Mouse (Mus musculus): Measurements from ENCODE around the gene Got1.
"Not testable (repeated sequence)": the region's sequence is repeated elsewhere in the genome, so short reads cannot be mapped to it uniquely, and the experiment has no call there.

DNA sequence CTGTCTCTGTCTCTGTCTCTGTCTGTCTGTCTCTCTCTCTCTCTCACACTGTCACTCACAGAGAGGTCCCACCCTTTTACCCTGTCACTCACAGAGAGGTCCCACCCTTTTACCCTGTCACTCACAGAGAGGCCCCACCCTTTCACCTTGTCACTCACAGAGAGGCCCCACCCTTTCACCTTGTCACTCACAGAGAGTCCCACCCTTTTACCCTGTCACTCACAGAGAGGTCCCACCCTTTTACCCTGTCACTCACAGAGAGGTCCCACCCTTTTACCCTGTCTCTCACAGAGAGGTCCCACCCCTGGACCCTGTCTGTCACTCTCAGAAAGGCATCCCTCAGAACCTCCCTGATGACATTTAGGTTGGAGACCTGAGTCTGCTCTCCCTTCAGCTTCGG is 31.1 kb downstream of the Got1 start:
- TF ChIP-seq MAX (IDR thresholded peaks at IDR 0.05; ENCODE audit: low read depth); POLR2A (IDR thresholded peaks at IDR 0.05; ENCODE audit: insufficient read length, low read depth); USF1 (IDR thresholded peaks at IDR 0.05; ENCODE audit: low read depth); REST (IDR thresholded peaks at IDR 0.05; ENCODE audit: insufficient read depth, insufficient read length); MYOG (IDR thresholded peaks at IDR 0.05; ENCODE audit: control insufficient read depth in 1 of 3, insufficient read depth in 1 of 3, insufficient read length in 2 of 3, low read depth in 2 of 3); E2F4 (IDR thresholded peaks at IDR 0.05; ENCODE audit: insufficient read depth); TCF12 (IDR thresholded peaks at IDR 0.05; ENCODE audit: insufficient read depth, poor library complexity, severe bottlenecking); SRF (IDR thresholded peaks at IDR 0.05; ENCODE audit: control insufficient read depth, insufficient read length, low read depth); CEBPB (IDR thresholded peaks at IDR 0.05; ENCODE audit: insufficient read depth, poor library complexity, severe bottlenecking); MYOD1 (IDR thresholded peaks at IDR 0.05; ENCODE audit: control insufficient read depth in 1 of 3, insufficient read length in 2 of 3, low read depth in 2 of 3); POLR2AphosphoS2 (IDR thresholded peaks at IDR 0.05; ENCODE audit: insufficient read length, low read depth); TCF3 (IDR thresholded peaks at IDR 0.05; ENCODE audit: insufficient read length, low read depth): not testable (repeated sequence)
